In genomic region chr8:92165306-92165705, GRCm38 (mm10) we compare ENCODE assay signal across 25 mouse cellular contexts.
DNase-seq lines count a peak whose midpoint lies in the region; ATAC-seq and TF ChIP-seq lines count a peak whose summit lies in the region.
"Had no signal": no experiment of that assay in that cellular context is flagged by ENCODE, and none has a peak within 500 bp of the region (broad histone marks: within the 10 kb centered on the region; RNA-seq: fewer than 3 reads in every experiment).

No protein-coding gene starts in this region.

- no peak overlapping the region for H3K4me3 ChIP-seq in midbrain, embryonic 11.5 days (ENCODE audit: low read depth, low read length)
- no peak overlapping the region for H3K4me3 ChIP-seq in midbrain, embryonic 13.5 days (replicated peaks)
- no peak overlapping the region for H3K4me3 ChIP-seq in lung, postnatal 0 days (ENCODE audit: low read depth, low read length)
- no peak overlapping the region for H3K4me3 ChIP-seq in forebrain, embryonic 12.5 days (replicated peaks)
- H3K4me3 ChIP-seq: embryonic facial prominence, embryonic 12.5 days; embryonic facial prominence, embryonic 15.5 days; forebrain, embryonic 15.5 days; gastrocnemius, adult 2 months; heart, embryonic 13.5 days had no signal

- no peak overlapping the region for H3K9ac ChIP-seq in midbrain, embryonic 11.5 days (ENCODE audit: low read length)
- H3K9ac ChIP-seq in midbrain, embryonic 13.5 days (replicated peaks), result no peak overlapping the region
- H3K9ac ChIP-seq in lung, postnatal 0 days (replicated peaks; ENCODE audit: low read depth), result no peak overlapping the region
- no peak overlapping the region for H3K9ac ChIP-seq in forebrain, embryonic 12.5 days
- H3K9ac ChIP-seq: embryonic facial prominence, embryonic 12.5 days; embryonic facial prominence, embryonic 15.5 days; forebrain, embryonic 15.5 days; heart, embryonic 13.5 days; hindbrain, embryonic 14.5 days had no signal

- DNase-seq in midbrain, embryonic 11.5 days (ENCODE audit: low spot score, missing footprints), result peak; percentile 2
- DNase-seq in lung, postnatal 0 days (ENCODE audit: low spot score), result peak; percentile 51
- DNase-seq in lung, postnatal 25 days (ENCODE audit: low spot score), result peak; percentile 33
- DNase-seq in adrenal gland, postnatal 36 days, result no peak
- DNase-seq in kidney, adult 18-20 months, result no peak
- DNase-seq: adrenal gland, adult 2 months; adrenal gland, postnatal 14 days; cerebellum, adult 18-20 months; cerebellum, adult 9-10 months; cerebellum, postnatal 25 days; gastrocnemius, adult 2 months; gastrocnemius, postnatal 14 days; heart, adult 18-20 months; heart, postnatal 14 days; heart, postnatal 4 days had no signal

- no peaks in the 10 kb centered on the region; the same call in 1 of the 2 replicates for H3K4me1 ChIP-seq in midbrain, embryonic 11.5 days (ENCODE audit: control insufficient read depth, insufficient read depth, low read length)
- peaks cover 12% of the 10 kb centered on the region; the same call in 1 of the 2 replicates for H3K4me1 ChIP-seq in midbrain, embryonic 13.5 days (replicated peaks)
- H3K4me1 ChIP-seq in lung, postnatal 0 days (ENCODE audit: insufficient read depth, low read depth, low read length), result no peaks in the 10 kb centered on the region
- H3K4me1 ChIP-seq in forebrain, embryonic 12.5 days, result peaks cover 18% of the 10 kb centered on the region

- H3K4me2 ChIP-seq in midbrain, embryonic 11.5 days, result no peak overlapping the region
- H3K4me2 ChIP-seq in midbrain, embryonic 13.5 days (replicated peaks), result no peak overlapping the region
- no peak overlapping the region for H3K4me2 ChIP-seq in lung, postnatal 0 days (replicated peaks; ENCODE audit: low read depth, low read length)
- H3K4me2 ChIP-seq in forebrain, embryonic 12.5 days, result no peak overlapping the region
- H3K4me2 ChIP-seq: embryonic facial prominence, embryonic 12.5 days; embryonic facial prominence, embryonic 15.5 days; forebrain, embryonic 15.5 days; heart, embryonic 13.5 days; hindbrain, embryonic 14.5 days had no signal

- no peak for TF ChIP-seq EP300 in lung, postnatal 0 days (IDR thresholded peaks at IDR 0.05)

- no peaks in the 10 kb centered on the region for H3K36me3 ChIP-seq in midbrain, embryonic 11.5 days (ENCODE audit: control insufficient read depth, insufficient read depth, low read length)
- H3K36me3 ChIP-seq in midbrain, embryonic 13.5 days, result no peaks in the 10 kb centered on the region
- no peaks in the 10 kb centered on the region for H3K36me3 ChIP-seq in lung, postnatal 0 days (ENCODE audit: insufficient read depth, low read length)
- no peaks in the 10 kb centered on the region for H3K36me3 ChIP-seq in forebrain, embryonic 12.5 days (replicated peaks)
- H3K36me3 ChIP-seq: embryonic facial prominence, embryonic 12.5 days; embryonic facial prominence, embryonic 15.5 days; forebrain, embryonic 15.5 days; heart, embryonic 13.5 days had no signal

- ATAC-seq in midbrain, embryonic 11.5 days (ENCODE audit: low FRiP score), result no peak
- no peak for ATAC-seq in midbrain, embryonic 13.5 days
- no peak for ATAC-seq in lung, postnatal 0 days
- ATAC-seq in forebrain, embryonic 12.5 days (ENCODE audit: low FRiP score), result no peak
- ATAC-seq: CD4-positive, CD25-positive, alpha-beta regulatory T cell, adult 4 months; forebrain, embryonic 15.5 days; hindbrain, postnatal 0 days; inflammation-experienced regulatory T-cells, adult 6 months had no signal

- H3K27me3 ChIP-seq in midbrain, embryonic 11.5 days (ENCODE audit: control insufficient read depth, insufficient read depth, low read length), result no peaks in the 10 kb centered on the region
- peaks cover 13% of the 10 kb centered on the region; the same call in 1 of the 2 replicates for H3K27me3 ChIP-seq in midbrain, embryonic 13.5 days
- H3K27me3 ChIP-seq in lung, postnatal 0 days (replicated peaks; ENCODE audit: insufficient read depth, low read length), result no peaks in the 10 kb centered on the region
- peaks cover 80% of the 10 kb centered on the region for H3K27me3 ChIP-seq in forebrain, embryonic 12.5 days
- H3K27me3 ChIP-seq: embryonic facial prominence, embryonic 12.5 days; embryonic facial prominence, embryonic 15.5 days had no signal

- H3K27ac ChIP-seq in midbrain, embryonic 11.5 days (ENCODE audit: low read depth, low read length), result no peak overlapping the region
- H3K27ac ChIP-seq in midbrain, embryonic 13.5 days, result no peak overlapping the region
- no peak overlapping the region for H3K27ac ChIP-seq in lung, postnatal 0 days (ENCODE audit: low read length)
- no peak overlapping the region for H3K27ac ChIP-seq in forebrain, embryonic 12.5 days
- H3K27ac ChIP-seq: embryonic facial prominence, embryonic 12.5 days; embryonic facial prominence, embryonic 15.5 days; forebrain, embryonic 15.5 days; gastrocnemius, adult 2 months; heart, embryonic 13.5 days; hindbrain, embryonic 14.5 days; hindbrain, postnatal 0 days had no signal

- no peaks in the 10 kb centered on the region for H3K9me3 ChIP-seq in midbrain, embryonic 11.5 days (ENCODE audit: control insufficient read depth, low read length)
- H3K9me3 ChIP-seq in midbrain, embryonic 13.5 days, result no peaks in the 10 kb centered on the region
- no peaks in the 10 kb centered on the region for H3K9me3 ChIP-seq in lung, postnatal 0 days (ENCODE audit: low read length)
- 0 out of 2 replicates have a peak, but pooled peaks cover 9% of the 10 kb centered on the region for H3K9me3 ChIP-seq in forebrain, embryonic 12.5 days
- H3K9me3 ChIP-seq: embryonic facial prominence, embryonic 12.5 days; embryonic facial prominence, embryonic 15.5 days; forebrain, embryonic 15.5 days had no signal

- TF ChIP-seq CTCF in lung, postnatal 0 days (IDR thresholded peaks at IDR 0.05), result no peak

- 91% methylated on average over 6 of the region's 6 CpGs for WGBS in midbrain, embryonic 11.5 days
- WGBS in midbrain, embryonic 13.5 days, result 93% methylated on average over 6 of the region's 6 CpGs
- 68% methylated on average over 6 of the region's 6 CpGs for WGBS in lung, postnatal 0 days
- WGBS in forebrain, embryonic 12.5 days, result 84% methylated on average over 6 of the region's 6 CpGs

Comparison
In these comparisons a context has a peak if more than half of its experiments do, and no peak if none do; other contexts are left out.
1. DNase-seq: peak in midbrain, embryonic 11.5 days (single experiment), lung, postnatal 0 days (single experiment) and lung, postnatal 25 days (single experiment); none in adrenal gland, postnatal 36 days (0 of 2) and kidney, adult 18-20 months (single experiment).